Mouse (Mus musculus): Measurements from ENCODE around the gene Tmem131l.

- no peak for TF ChIP-seq POLR2A (IDR thresholded peaks at IDR 0.05; ENCODE audit: borderline replicate concordance, insufficient read depth, low read length)
- no peak for TF ChIP-seq CTCF (IDR thresholded peaks at IDR 0.05; ENCODE audit: borderline replicate concordance, insufficient read depth, low read depth, low read length)
Measured at GRCm38 (mm10) chr3:84032419-84032818, 7.6 kb downstream of the Tmem131l start.

All from cerebellum, adult 2 months (tissue).